In genomic region chr13:110006106-110006781, GRCm38 (mm10) we compare ENCODE assay signal across 20 mouse cellular contexts.
DNase-seq lines count a peak whose midpoint lies in the region; ATAC-seq and TF ChIP-seq lines count a peak whose summit lies in the region.
"Had no signal": no experiment of that assay in that cellular context is flagged by ENCODE, and none has a peak within 500 bp of the region (broad histone marks: within the 10 kb centered on the region; RNA-seq: fewer than 3 reads in every experiment).

No protein-coding gene starts in this region.

- H3K4me3 ChIP-seq in kidney, adult 2 months (ENCODE audit: insufficient read depth, low read depth, low read length) = no peak overlapping the region
- H3K4me3 ChIP-seq in ES-E14 (ENCODE audit: insufficient read depth in 1 of 2, low read depth in 1 of 2, low read length in 2 of 2, poor library complexity in 1 of 2, severe bottlenecking in 1 of 2) = peak overlapping the region; percentile 43 to 49; a peak in 3 of 4 replicates
- no peak overlapping the region for H3K4me3 ChIP-seq in embryonic facial prominence, embryonic 10.5 days
- H3K4me3 ChIP-seq in liver, postnatal 0 days (ENCODE audit: low read depth, low read length) = no peak overlapping the region
- H3K4me3 ChIP-seq: embryonic facial prominence, embryonic 12.5 days; forebrain, embryonic 10.5 days; hindbrain, embryonic 13.5 days; megakaryocyte, embryonic 14.5 days; neural tube, embryonic 12.5 days had no signal

- no peak for TF ChIP-seq POLR2A in kidney, adult 2 months (IDR thresholded peaks at IDR 0.05; ENCODE audit: low read depth, low read length)

- H3K27ac ChIP-seq in kidney, adult 2 months (ENCODE audit: insufficient read depth, low read depth, low read length) = no peak overlapping the region
- no peak overlapping the region for H3K27ac ChIP-seq in ES-E14 (ENCODE audit: insufficient read depth, low read depth, low read length, poor library complexity, severe bottlenecking)
- H3K27ac ChIP-seq in embryonic facial prominence, embryonic 10.5 days (replicated peaks) = no peak overlapping the region
- no peak overlapping the region for H3K27ac ChIP-seq in liver, postnatal 0 days (ENCODE audit: low read depth)
- H3K27ac ChIP-seq: embryonic facial prominence, embryonic 12.5 days; forebrain, embryonic 10.5 days; hindbrain, embryonic 13.5 days; neural tube, embryonic 12.5 days had no signal

- H3K9ac ChIP-seq in ES-E14 (ENCODE audit: insufficient read depth, low read depth, low read length, poor library complexity, severe bottlenecking) = peak overlapping the region; percentile 30; the same call in 1 of the 2 replicates
- H3K9ac ChIP-seq in liver, postnatal 0 days (replicated peaks) = no peak overlapping the region
- H3K9ac ChIP-seq: embryonic facial prominence, embryonic 12.5 days; hindbrain, embryonic 13.5 days; neural tube, embryonic 12.5 days had no signal

- in situ Hi-C loops in ES-E14 (cut with MboI; ENCODE audit: low sequenced_read_pairs in 2 of 2, unreplicated experiment in 2 of 2) = no loop called here

- no peaks in the 10 kb centered on the region for H3K36me3 ChIP-seq in kidney, adult 2 months (ENCODE audit: control insufficient read depth, insufficient read depth, low read length)
- no peaks in the 10 kb centered on the region for H3K36me3 ChIP-seq in ES-E14 (ENCODE audit: control insufficient read depth, insufficient read depth, low read length, poor library complexity, severe bottlenecking)
- no peaks in the 10 kb centered on the region for H3K36me3 ChIP-seq in embryonic facial prominence, embryonic 10.5 days (replicated peaks)
- no peaks in the 10 kb centered on the region for H3K36me3 ChIP-seq in liver, postnatal 0 days (replicated peaks; ENCODE audit: insufficient read depth, low read length)
- H3K36me3 ChIP-seq: embryonic facial prominence, embryonic 12.5 days; forebrain, embryonic 10.5 days; hindbrain, embryonic 13.5 days; neural tube, embryonic 12.5 days had no signal

- 30% methylated on average over 21 of the region's 21 CpGs for WGBS in kidney, adult 2 months
- WGBS in embryonic facial prominence, embryonic 10.5 days = 46% methylated on average over 21 of the region's 21 CpGs
- WGBS in liver, postnatal 0 days (ENCODE audit: insufficient replicate concordance) = 29% methylated on average over 21 of the region's 21 CpGs

- 0 out of 2 replicates have a peak, but pooled peaks cover 3% of the 10 kb centered on the region for H3K4me1 ChIP-seq in kidney, adult 2 months (ENCODE audit: control insufficient read depth, insufficient read depth, low read length)
- peaks cover 0 to 5% of the 10 kb centered on the region in 2 experiments; a peak in 1 of 4 replicates for H3K4me1 ChIP-seq in ES-E14 (ENCODE audit: control insufficient read depth in 2 of 2, insufficient read depth in 2 of 2, low read length in 2 of 2, poor library complexity in 1 of 2)
- peaks cover 9% of the 10 kb centered on the region; the same call in 1 of the 2 replicates for H3K4me1 ChIP-seq in embryonic facial prominence, embryonic 10.5 days
- H3K4me1 ChIP-seq in liver, postnatal 0 days (ENCODE audit: insufficient read depth) = no peaks in the 10 kb centered on the region
- H3K4me1 ChIP-seq: embryonic facial prominence, embryonic 12.5 days; megakaryocyte, embryonic 14.5 days; neural tube, embryonic 12.5 days had no signal

- no peaks in the 10 kb centered on the region for H3K27me3 ChIP-seq in kidney, adult 2 months (replicated peaks; ENCODE audit: control insufficient read depth, insufficient read depth, low read length)
- H3K27me3 ChIP-seq in embryonic facial prominence, embryonic 10.5 days (replicated peaks; ENCODE audit: low read depth, poor library complexity, severe bottlenecking) = peaks cover 33% of the 10 kb centered on the region
- no peaks in the 10 kb centered on the region; the same call in 1 of the 2 replicates for H3K27me3 ChIP-seq in liver, postnatal 0 days (ENCODE audit: insufficient read depth, low read length)
- H3K27me3 ChIP-seq: hindbrain, embryonic 13.5 days; neural tube, embryonic 12.5 days had no signal

- no peak for ATAC-seq in liver, postnatal 0 days
- ATAC-seq: CD4-positive, CD25-positive, alpha-beta regulatory T cell, adult 4 months; Patski had no signal

- no peak for TF ChIP-seq CTCF in kidney, adult 2 months (conservative IDR thresholded peaks at IDR 0.05; ENCODE audit: insufficient read depth, insufficient read length, low read depth, low read length)
- no peak for TF ChIP-seq CTCF in liver, postnatal 0 days (IDR thresholded peaks at IDR 0.05; ENCODE audit: low read depth)

- H3K9me3 ChIP-seq in ES-E14 (ENCODE audit: control insufficient read depth, insufficient read depth, low read depth, low read length) = no peaks in the 10 kb centered on the region
- no peaks in the 10 kb centered on the region for H3K9me3 ChIP-seq in embryonic facial prominence, embryonic 10.5 days
- no peaks in the 10 kb centered on the region for H3K9me3 ChIP-seq in liver, postnatal 0 days (ENCODE audit: low read length)
- H3K9me3 ChIP-seq: embryonic facial prominence, embryonic 12.5 days; forebrain, embryonic 10.5 days; hindbrain, embryonic 13.5 days; megakaryocyte, embryonic 14.5 days; neural tube, embryonic 12.5 days had no signal

- peak; percentile 45 for DNase-seq in kidney, adult 2 months
- DNase-seq in kidney, postnatal 14 days = no peak
- DNase-seq in ES-E14 (ENCODE audit: low read depth, low spot score) = peak; percentile 11
- DNase-seq in embryonic facial prominence, embryonic 10.5 days (ENCODE audit: low spot score) = peak; percentile 24
- DNase-seq in kidney, postnatal 25 days = peak; percentile 17 to 45
- no peak for DNase-seq in lung, postnatal 4 days
- DNase-seq in adrenal gland, adult (ENCODE audit: inconsistent age in 2 of 2, low spot score in 1 of 2) = no peak
- DNase-seq in liver, postnatal 0 days = no peak
- DNase-seq: cerebellum, postnatal 14 days; layer of hippocampus, postnatal 36 days; right cerebral cortex, postnatal 4 days; thymus, postnatal 4 days had no signal

- TF ChIP-seq EP300 in liver, postnatal 0 days (IDR thresholded peaks at IDR 0.05; ENCODE audit: low read depth) = no peak

- H3K4me2 ChIP-seq in liver, postnatal 0 days (ENCODE audit: low read depth, low read length) = no peak overlapping the region
- H3K4me2 ChIP-seq: embryonic facial prominence, embryonic 12.5 days; hindbrain, embryonic 13.5 days; liver, embryonic 11.5 days; neural tube, embryonic 12.5 days had no signal

TF ChIP-seq in ES-E14, 5 proteins besides CTCF, POLR2A, EP300 and RAD21:
- no peak for TF ChIP-seq HCFC1 (IDR thresholded peaks at IDR 0.05; ENCODE audit: borderline replicate concordance, insufficient read depth, low read length)
- no peak for TF ChIP-seq ZNF384 (IDR thresholded peaks at IDR 0.05; ENCODE audit: low read depth, low read length)
- TF ChIP-seq CHD2 (IDR thresholded peaks at IDR 0.05; ENCODE audit: low read depth, low read length) = no peak
- TF ChIP-seq ZC3H11A (IDR thresholded peaks at IDR 0.05; ENCODE audit: borderline replicate concordance, low read depth, low read length) = no peak
- TF ChIP-seq MAFK (IDR thresholded peaks at IDR 0.05; ENCODE audit: insufficient read depth, low read depth, low read length) = no peak

Comparison
In these comparisons a context has a peak if more than half of its experiments do, and no peak if none do; other contexts are left out.
1. DNase-seq: peak in kidney, adult 2 months (single experiment), ES-E14 (single experiment), embryonic facial prominence, embryonic 10.5 days (single experiment) and kidney, postnatal 25 days (2 of 2); none in kidney, postnatal 14 days (single experiment), lung, postnatal 4 days (0 of 2), adrenal gland, adult (0 of 2) and liver, postnatal 0 days (single experiment).
2. H3K4me3 ChIP-seq: peak in ES-E14 (2 of 2); none in kidney, adult 2 months (single experiment), embryonic facial prominence, embryonic 10.5 days (single experiment) and liver, postnatal 0 days (single experiment).